Mouse (Mus musculus) heart, postnatal 0 days (tissue): ENCODE measurements at regions not wholly inside any gene's neighbourhood (a gene's known extent, or its start where the extent isn't known, plus 50 kb on each side); places are given as distances from the start of the nearest gene placed in this dataset.

Experiments used
- ATAC-seq: fragments of 200-750 bp; cut with Nextera tagmentation; 2 replicates; pipeline ENCODE4 v1.8.0; 2017; ENCODE audit warnings: low read depth, moderate number of reproducible peaks, moderate library complexity; ENCODE audit not compliant: insufficient read depth
- DNase-seq: peaks from one replicate; pipeline ENCODE4 v3.0.0-alpha.2; 2016; ENCODE audit warnings: low spot score
- H3K27ac ChIP-seq: fragments of 300-500 bp; sonication (generic); 2 replicates; pipeline ENCODE4 v1.5.1; 2014; ENCODE audit warnings: low read depth, mild to moderate bottlenecking
- H3K27me3 ChIP-seq: fragments of 300-500 bp; sonication (generic); 2 replicates; pipeline ENCODE4 v1.6.1; 2014; ENCODE audit warnings: low read length, mixed read lengths; ENCODE audit not compliant: control insufficient read depth, insufficient read depth
- H3K36me3 ChIP-seq: fragments of 300-500 bp; sonication (generic); replicated peaks from 2 replicates; pipeline ENCODE4 v1.6.1; 2014; ENCODE audit warnings: low read length, mixed read lengths; ENCODE audit not compliant: control insufficient read depth, insufficient read depth
- H3K4me1 ChIP-seq: fragments of 300-500 bp; sonication (generic); 2 replicates; pipeline ENCODE4 v1.6.1; 2014; ENCODE audit warnings: antibody characterized with exemption; ENCODE audit not compliant: control insufficient read depth, insufficient read depth
- H3K4me2 ChIP-seq: fragments of 300-500 bp; sonication (generic); 2 replicates; pipeline ENCODE4 v1.6.1; 2014; ENCODE audit warnings: low read depth, mild to moderate bottlenecking, low read length, moderate library complexity
- H3K4me3 ChIP-seq: fragments of 300-500 bp; sonication (generic); 2 replicates; pipeline ENCODE4 v1.5.1; 2014; ENCODE audit warnings: low read depth, low read length
- H3K9ac ChIP-seq: fragments of 300-500 bp; sonication (generic); replicated peaks from 2 replicates; pipeline ENCODE4 v1.6.1; 2014; ENCODE audit warnings: low read depth, low read length, mixed read lengths
- H3K9me3 ChIP-seq: fragments of 300-500 bp; sonication (generic); replicated peaks from 2 replicates; pipeline ENCODE4 v1.6.1; 2016; ENCODE audit warnings: low read length; ENCODE audit not compliant: control insufficient read depth
- CTCF ChIP-seq: IDR thresholded peaks from 2 replicates; pipeline ENCODE4 v1.5.1; 2016; ENCODE audit warnings: antibody characterized with exemption, control low read depth, low read depth
- EP300 ChIP-seq: IDR thresholded peaks from 2 replicates; pipeline ENCODE4 v1.6.1; 2016; ENCODE audit warnings: antibody characterized with exemption, low read depth
- WGBS: fragments of 180-500 bp; shearing (Covaris S2); extraction: QIAGEN DNeasy Blood & Tissue Kit; methylation state at CpG from one replicate; pipeline ENCODE4 v1.1.7; 2014; 5-methylcytosine and 5-hydroxymethylcytosine counted together

GRCm38 (mm10) chr5:100240876-100241275 lies 81.3 kb upstream of the Tmem150c start:
- no peak overlapping the region for H3K9ac ChIP-seq
- H3K36me3 ChIP-seq = no peaks in the 10 kb centered on the region
- TF ChIP-seq CTCF (peak; percentile 63), EP300 (no peak)
- H3K4me1 ChIP-seq = no peaks in the 10 kb centered on the region
- no peak for ATAC-seq
- H3K27me3 ChIP-seq = no peaks in the 10 kb centered on the region
- DNase-seq = no peak
- H3K4me3 ChIP-seq = no peak overlapping the region
- H3K27ac ChIP-seq = no peak overlapping the region
- no peaks in the 10 kb centered on the region for H3K9me3 ChIP-seq
- no peak overlapping the region for H3K4me2 ChIP-seq
- 55% methylated on average over 6 of the region's 6 CpGs for WGBS

GRCm38 (mm10) chr5:100239632-100240031 lies 80.0 kb upstream of the Tmem150c start:
- Histone ChIP-seq H3K27ac (no peak overlapping the region), H3K4me3 (no peak overlapping the region), H3K9ac (no peak overlapping the region), H3K9me3 (no peaks in the 10 kb centered on the region), H3K27me3 (no peaks in the 10 kb centered on the region), H3K36me3 (no peaks in the 10 kb centered on the region), H3K4me2 (no peak overlapping the region), H3K4me1 (no peaks in the 10 kb centered on the region)
- DNase-seq = no peak
- 0 out of 2 replicates have a peak, but pooled peaks have one; percentile 39 for ATAC-seq
- no peak for TF ChIP-seq EP300
- TF ChIP-seq CTCF = no peak
- 47% methylated on average over 7 of the region's 7 CpGs for WGBS

- Histone ChIP-seq H3K4me3 (no peak overlapping the region), H3K4me1 (no peaks in the 10 kb centered on the region), H3K27ac (no peak overlapping the region), H3K9me3 (no peaks in the 10 kb centered on the region), H3K9ac (no peak overlapping the region), H3K36me3 (no peaks in the 10 kb centered on the region), H3K27me3 (no peaks in the 10 kb centered on the region), H3K4me2 (no peak overlapping the region)
- 74% methylated on average over 15 of the region's 15 CpGs for WGBS
- no peak for ATAC-seq
- TF ChIP-seq CTCF (no peak), EP300 (no peak)
- no peak for DNase-seq
These were observed 78.9 kb upstream of the Tmem150c start for GRCm38 (mm10) chr5:100238287-100239036.

- Histone ChIP-seq H3K4me1 (no peaks in the 10 kb centered on the region), H3K4me3 (no peak overlapping the region), H3K9ac (no peak overlapping the region), H3K9me3 (no peaks in the 10 kb centered on the region), H3K4me2 (no peak overlapping the region), H3K27me3 (no peaks in the 10 kb centered on the region), H3K36me3 (no peaks in the 10 kb centered on the region), H3K27ac (no peak overlapping the region)
- TF ChIP-seq EP300 = no peak
- TF ChIP-seq CTCF = no peak
- ATAC-seq (no peak), DNase-seq (no peak)
- 89% methylated on average over 12 of the region's 12 CpGs for WGBS
These were observed 78.2 kb upstream of the Tmem150c start for GRCm38 (mm10) chr5:100237674-100238278.

GRCm38 (mm10) chr5:100236277-100236676 lies 76.7 kb upstream of the Tmem150c start:
- Histone ChIP-seq H3K4me3 (no peak overlapping the region), H3K36me3 (no peaks in the 10 kb centered on the region), H3K9ac (no peak overlapping the region), H3K4me1 (no peaks in the 10 kb centered on the region), H3K27me3 (no peaks in the 10 kb centered on the region), H3K9me3 (no peaks in the 10 kb centered on the region), H3K27ac (no peak overlapping the region), H3K4me2 (no peak overlapping the region)
- ATAC-seq (no peak), DNase-seq (no peak)
- 74% methylated on average over 17 of the region's 17 CpGs for WGBS
- TF ChIP-seq EP300 (no peak), CTCF (no peak)

GRCm38 (mm10) chr5:100232076-100232475 lies 72.5 kb upstream of the Tmem150c start:
- 88% methylated on average over 7 of the region's 7 CpGs for WGBS
- no peak overlapping the region for H3K27ac ChIP-seq
- H3K4me2 ChIP-seq = no peak overlapping the region
- no peaks in the 10 kb centered on the region for H3K9me3 ChIP-seq
- DNase-seq = no peak
- ATAC-seq = no peak
- no peak for TF ChIP-seq CTCF
- no peak for TF ChIP-seq EP300
- H3K4me1 ChIP-seq = no peaks in the 10 kb centered on the region
- H3K9ac ChIP-seq = no peak overlapping the region
- no peaks in the 10 kb centered on the region for H3K27me3 ChIP-seq
- H3K36me3 ChIP-seq = no peaks in the 10 kb centered on the region
- H3K4me3 ChIP-seq = no peak overlapping the region
